Mouse (Mus musculus): ENCODE results near the gene Slc25a20.
A peak's percentile ranks its signal among the peaks of the same experiment; 100 is the strongest.

Gene Slc25a20

GRCm38 (mm10) chr9:108661677-108662612 lies at the start of gene Slc25a20:
Gene Slc25a20, plus strand, starts transcription at chr9:108662088.
- TF ChIP-seq CTCF (conservative IDR thresholded peaks at IDR 0.05; ENCODE audit: low read length) (no peak), NANOG (IDR thresholded peaks at IDR 0.05; ENCODE audit: borderline replicate concordance, low read length) (no peak), POU5F1 (IDR thresholded peaks at IDR 0.05; ENCODE audit: borderline replicate concordance, low read length) (no peak)
- H3K4me3 ChIP-seq (replicated peaks; ENCODE audit: low read length): peak within 1 kb of the TSS; percentile 89
- H3K9me3 ChIP-seq (ENCODE audit: low read length): no peaks in the 10 kb centered on the region
- H3K27me3 ChIP-seq (ENCODE audit: insufficient read depth, low read length): no peaks in the 10 kb centered on the region
- H3K4me1 ChIP-seq (replicated peaks; ENCODE audit: low read depth, low read length): peaks cover 48% of the 10 kb centered on the region
- peaks cover 3% of the 10 kb centered on the region; the same call in 1 of the 2 replicates for H3K36me3 ChIP-seq (ENCODE audit: insufficient read depth, low read length)

GRCm38 (mm10) chr9:108617301-108617700 lies 44.6 kb upstream of the Slc25a20 start:
- H3K27me3 ChIP-seq (ENCODE audit: insufficient read depth, low read length): no peaks in the 10 kb centered on the region
- H3K9me3 ChIP-seq (ENCODE audit: low read length): no peaks in the 10 kb centered on the region
- peaks cover 27% of the 10 kb centered on the region; the same call in 1 of the 2 replicates for H3K4me1 ChIP-seq (replicated peaks; ENCODE audit: low read depth, low read length)
- no peak for TF ChIP-seq NANOG (IDR thresholded peaks at IDR 0.05; ENCODE audit: borderline replicate concordance, low read length)
- no peak for TF ChIP-seq CTCF (conservative IDR thresholded peaks at IDR 0.05; ENCODE audit: low read length)
- TF ChIP-seq POU5F1 (IDR thresholded peaks at IDR 0.05; ENCODE audit: borderline replicate concordance, low read length): no peak
- peaks cover 94% of the 10 kb centered on the region for H3K36me3 ChIP-seq (ENCODE audit: insufficient read depth, low read length)
- no peak overlapping the region for H3K4me3 ChIP-seq (replicated peaks; ENCODE audit: low read length)

GRCm38 (mm10) chr9:108626498-108626897 lies 35.4 kb upstream of the Slc25a20 start:
- TF ChIP-seq CTCF (conservative IDR thresholded peaks at IDR 0.05; ENCODE audit: low read length) (no peak), NANOG (IDR thresholded peaks at IDR 0.05; ENCODE audit: borderline replicate concordance, low read length) (no peak), POU5F1 (IDR thresholded peaks at IDR 0.05; ENCODE audit: borderline replicate concordance, low read length) (no peak)
- peaks cover 71% of the 10 kb centered on the region for H3K36me3 ChIP-seq (ENCODE audit: insufficient read depth, low read length)
- H3K9me3 ChIP-seq (ENCODE audit: low read length): no peaks in the 10 kb centered on the region
- H3K4me3 ChIP-seq (replicated peaks; ENCODE audit: low read length): no peak overlapping the region
- H3K27me3 ChIP-seq (ENCODE audit: insufficient read depth, low read length): no peaks in the 10 kb centered on the region
- H3K4me1 ChIP-seq (replicated peaks; ENCODE audit: low read depth, low read length): peaks cover 13% of the 10 kb centered on the region

GRCm38 (mm10) chr9:108628141-108628540 lies 33.7 kb upstream of the Slc25a20 start:
- no peaks in the 10 kb centered on the region for H3K9me3 ChIP-seq (ENCODE audit: low read length)
- peaks cover 84% of the 10 kb centered on the region for H3K36me3 ChIP-seq (ENCODE audit: insufficient read depth, low read length)
- H3K4me1 ChIP-seq (replicated peaks; ENCODE audit: low read depth, low read length): peaks cover 29% of the 10 kb centered on the region
- H3K4me3 ChIP-seq (replicated peaks; ENCODE audit: low read length): no peak overlapping the region
- H3K27me3 ChIP-seq (ENCODE audit: insufficient read depth, low read length): no peaks in the 10 kb centered on the region
- TF ChIP-seq NANOG (IDR thresholded peaks at IDR 0.05; ENCODE audit: borderline replicate concordance, low read length) (no peak), POU5F1 (IDR thresholded peaks at IDR 0.05; ENCODE audit: borderline replicate concordance, low read length) (no peak), CTCF (conservative IDR thresholded peaks at IDR 0.05; ENCODE audit: low read length) (no peak)

- TF ChIP-seq POU5F1 (IDR thresholded peaks at IDR 0.05; ENCODE audit: borderline replicate concordance, low read length) (no peak), NANOG (IDR thresholded peaks at IDR 0.05; ENCODE audit: borderline replicate concordance, low read length) (no peak), CTCF (conservative IDR thresholded peaks at IDR 0.05; ENCODE audit: low read length) (no peak)
- H3K36me3 ChIP-seq (ENCODE audit: insufficient read depth, low read length): peaks cover 94% of the 10 kb centered on the region
- H3K9me3 ChIP-seq (ENCODE audit: low read length): no peaks in the 10 kb centered on the region
- no peak overlapping the region for H3K4me3 ChIP-seq (replicated peaks; ENCODE audit: low read length)
- H3K4me1 ChIP-seq (replicated peaks; ENCODE audit: low read depth, low read length): peaks cover 40% of the 10 kb centered on the region
- H3K27me3 ChIP-seq (ENCODE audit: insufficient read depth, low read length): no peaks in the 10 kb centered on the region
These were observed 31.2 kb upstream of the Slc25a20 start for GRCm38 (mm10) chr9:108630683-108631082.

GRCm38 (mm10) chr9:108631631-108632256 lies 30.1 kb upstream of the Slc25a20 start:
- Histone ChIP-seq H3K9me3 (ENCODE audit: low read length) (no peaks in the 10 kb centered on the region), H3K4me1 (replicated peaks; ENCODE audit: low read depth, low read length) (peaks cover 48% of the 10 kb centered on the region), H3K36me3 (ENCODE audit: insufficient read depth, low read length) (peaks cover 94% of the 10 kb centered on the region), H3K4me3 (replicated peaks; ENCODE audit: low read length) (no peak overlapping the region), H3K27me3 (ENCODE audit: insufficient read depth, low read length) (no peaks in the 10 kb centered on the region)
- TF ChIP-seq POU5F1 (IDR thresholded peaks at IDR 0.05; ENCODE audit: borderline replicate concordance, low read length) (no peak), CTCF (conservative IDR thresholded peaks at IDR 0.05; ENCODE audit: low read length) (no peak), NANOG (IDR thresholded peaks at IDR 0.05; ENCODE audit: borderline replicate concordance, low read length) (no peak)

GRCm38 (mm10) chr9:108632375-108632774 lies 29.5 kb upstream of the Slc25a20 start:
- Histone ChIP-seq H3K9me3 (ENCODE audit: low read length) (no peaks in the 10 kb centered on the region), H3K4me3 (replicated peaks; ENCODE audit: low read length) (no peak overlapping the region), H3K4me1 (replicated peaks; ENCODE audit: low read depth, low read length) (peaks cover 54% of the 10 kb centered on the region), H3K27me3 (ENCODE audit: insufficient read depth, low read length) (no peaks in the 10 kb centered on the region), H3K36me3 (ENCODE audit: insufficient read depth, low read length) (peaks cover 93% of the 10 kb centered on the region)
- no peak for TF ChIP-seq POU5F1 (IDR thresholded peaks at IDR 0.05; ENCODE audit: borderline replicate concordance, low read length)
- no peak for TF ChIP-seq CTCF (conservative IDR thresholded peaks at IDR 0.05; ENCODE audit: low read length)
- TF ChIP-seq NANOG (IDR thresholded peaks at IDR 0.05; ENCODE audit: borderline replicate concordance, low read length): no peak

- H3K4me1 ChIP-seq (replicated peaks; ENCODE audit: low read depth, low read length): peaks cover 63% of the 10 kb centered on the region
- H3K27me3 ChIP-seq (ENCODE audit: insufficient read depth, low read length): no peaks in the 10 kb centered on the region
- no peak overlapping the region for H3K4me3 ChIP-seq (replicated peaks; ENCODE audit: low read length)
- TF ChIP-seq NANOG (IDR thresholded peaks at IDR 0.05; ENCODE audit: borderline replicate concordance, low read length) (no peak), POU5F1 (IDR thresholded peaks at IDR 0.05; ENCODE audit: borderline replicate concordance, low read length) (no peak), CTCF (conservative IDR thresholded peaks at IDR 0.05; ENCODE audit: low read length) (no peak)
- peaks cover 91% of the 10 kb centered on the region for H3K36me3 ChIP-seq (ENCODE audit: insufficient read depth, low read length)
- H3K9me3 ChIP-seq (ENCODE audit: low read length): no peaks in the 10 kb centered on the region
These were observed 28.0 kb upstream of the Slc25a20 start for GRCm38 (mm10) chr9:108633846-108634245.
